Mouse (Mus musculus) MEL (cell line): ENCODE data around the gene Dctn5.

Source experiments
- CHD2 ChIP-seq: IDR thresholded peaks from 2 replicates; pipeline ENCODE4 v1.6.1; 2011; ENCODE audit warnings: low read length, improper control_type of control experiment
- CTCF ChIP-seq, 3 experiments: IDR thresholded peaks in 2 of 3; conservative IDR thresholded peaks in 1 of 3; 2 replicates each; pipeline ENCODE4 v1.5.1; 2011 to 2012; ENCODE audit warnings: low read length in 3 of 3, low read depth in 2 of 3, mild to moderate bottlenecking in 2 of 3, improper control_type of control experiment in 1 of 3, inconsistent platforms in 1 of 3, mixed read lengths in 1 of 3, moderate library complexity in 1 of 3; ENCODE audit not compliant: control insufficient read depth in 1 of 3, insufficient read depth in 1 of 3, poor library complexity in 1 of 3, severe bottlenecking in 1 of 3
- HCFC1 ChIP-seq: IDR thresholded peaks from 2 replicates; pipeline ENCODE4 v1.6.1; 2012; ENCODE audit warnings: low read depth, mild to moderate bottlenecking, inconsistent platforms, low read length, improper control_type of control experiment, moderate library complexity
- JUND ChIP-seq: IDR thresholded peaks from 2 replicates; pipeline ENCODE4 v1.6.1; 2011; ENCODE audit warnings: low read depth, mild to moderate bottlenecking, improper control_type of control experiment, low read length
- NRF1 ChIP-seq: IDR thresholded peaks from 2 replicates; pipeline ENCODE4 v1.6.1; 2014; ENCODE audit warnings: low read depth, mild to moderate bottlenecking, inconsistent platforms, low read length, improper control_type of control experiment, moderate library complexity; ENCODE audit not compliant: poor library complexity, insufficient read depth, severe bottlenecking
- POLR2A ChIP-seq, 2 experiments: IDR thresholded peaks; 2 replicates each; pipeline ENCODE4 v1.6.1; 2011 to 2012; ENCODE audit warnings: low read length in 2 of 2, mild to moderate bottlenecking in 2 of 2, control low read depth in 1 of 2, improper control_type of control experiment in 1 of 2, low read depth in 1 of 2, moderate library complexity in 1 of 2; ENCODE audit not compliant: control insufficient read depth in 1 of 2, insufficient read depth in 1 of 2, poor library complexity in 1 of 2
- POLR2AphosphoS5 ChIP-seq: IDR thresholded peaks from 2 replicates; pipeline ENCODE4 v1.6.1; 2012; ENCODE audit warnings: low read depth, borderline replicate concordance, mild to moderate bottlenecking, inconsistent platforms, low read length, moderate library complexity, mixed read lengths
- TAL1 ChIP-seq: IDR thresholded peaks from 2 replicates; pipeline ENCODE4 v1.6.1; 2012; ENCODE audit warnings: mild to moderate bottlenecking, inconsistent platforms, low read length, moderate library complexity, mixed read lengths
- ZKSCAN1 ChIP-seq: IDR thresholded peaks from 2 replicates; pipeline ENCODE4 v1.6.1; 2012; ENCODE audit warnings: low read depth, mild to moderate bottlenecking, inconsistent platforms, low read length, improper control_type of control experiment, moderate library complexity

GRCm38 (mm10) chr7:122158915-122159902 lies 26.4 kb downstream of the Dctn5 start, which contains the start of gene Plk1:
- TF ChIP-seq JUND (no peak), CTCF (IDR thresholded peaks at IDR 0.05 in 2 of 3, conservative IDR thresholded peaks at IDR 0.05 in 1 of 3; ENCODE audit: control insufficient read depth in 1 of 3, insufficient read depth in 1 of 3, low read depth in 2 of 3, low read length in 3 of 3, poor library complexity in 1 of 3, severe bottlenecking in 1 of 3) (no peak), POLR2A (IDR thresholded peaks at IDR 0.05; ENCODE audit: control insufficient read depth in 1 of 2, insufficient read depth in 1 of 2, low read depth in 1 of 2, low read length in 2 of 2, poor library complexity in 1 of 2) (peak; percentile 78 to 88), CHD2 (no peak), ZKSCAN1 (no peak), TAL1 (no peak), NRF1 (peak; percentile 69), POLR2AphosphoS5 (no peak), HCFC1 (peak; percentile 81)
